Mouse (Mus musculus): Measurements from ENCODE around the gene Rasal2. TPM values are rescaled to one million over a fixed set of nuclear protein-coding genes. Genes with fewer than 3 reads are reported as not detected.

Gene Rasal2
- total RNA-seq, 2 experiments from 2014 or later: 45.4 to 48.3 TPM

DNA sequence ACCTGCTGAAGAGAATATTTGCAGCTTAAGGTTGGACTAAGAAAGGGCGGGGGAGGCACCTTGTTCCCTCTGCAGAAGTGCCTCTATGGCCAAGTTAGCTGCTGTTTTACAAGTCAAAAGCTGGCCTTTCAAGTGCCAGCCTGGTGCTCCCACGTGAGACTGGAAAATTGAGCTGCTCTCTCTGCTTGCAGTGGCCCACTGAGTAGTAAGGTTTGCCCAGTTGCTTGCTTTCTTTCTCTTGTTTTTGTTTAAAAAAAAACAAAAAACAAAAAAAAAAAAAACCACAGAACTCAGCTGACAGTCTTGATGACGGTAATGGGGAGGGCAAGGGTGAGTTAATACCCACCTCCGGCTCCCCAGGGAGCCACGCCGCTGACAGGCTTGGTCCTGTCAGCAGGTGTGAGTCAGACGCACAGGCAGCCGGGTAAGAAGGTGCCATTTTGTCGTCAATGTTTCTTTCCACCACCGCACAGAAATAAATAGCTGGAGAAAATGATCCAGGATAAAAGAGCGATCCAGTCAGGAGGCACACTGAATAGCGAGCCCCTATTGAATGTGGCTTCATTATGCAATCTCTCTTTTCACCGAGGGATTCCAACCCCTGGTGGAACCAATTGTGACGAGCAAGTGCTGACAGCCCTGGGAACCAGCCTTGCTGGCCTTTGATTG, 27.7 kb upstream of the Rasal2 start:
- no peak for DNase-seq (ENCODE audit: low spot score in 2 of 2)

DNA sequence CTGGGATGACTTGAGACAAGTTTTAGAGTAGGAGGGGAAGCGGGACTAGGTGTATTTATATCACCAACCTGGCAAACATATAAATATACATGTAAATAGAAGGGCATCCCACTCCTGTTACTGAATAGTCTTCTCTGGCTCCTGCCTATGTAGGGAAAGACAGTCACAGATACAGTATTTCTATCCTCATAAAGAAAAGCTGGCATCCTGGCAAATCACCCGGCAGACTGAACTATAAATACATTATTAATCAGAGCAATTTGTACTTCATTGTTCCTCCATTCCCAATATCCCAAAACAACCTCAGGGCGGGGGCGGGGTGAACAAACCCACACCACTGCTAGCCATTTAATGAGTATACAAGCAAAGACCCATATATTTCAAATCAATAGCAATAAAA, 26.7 kb upstream of the Rasal2 start:
- no peak for DNase-seq (ENCODE audit: low spot score in 2 of 2)

DNA sequence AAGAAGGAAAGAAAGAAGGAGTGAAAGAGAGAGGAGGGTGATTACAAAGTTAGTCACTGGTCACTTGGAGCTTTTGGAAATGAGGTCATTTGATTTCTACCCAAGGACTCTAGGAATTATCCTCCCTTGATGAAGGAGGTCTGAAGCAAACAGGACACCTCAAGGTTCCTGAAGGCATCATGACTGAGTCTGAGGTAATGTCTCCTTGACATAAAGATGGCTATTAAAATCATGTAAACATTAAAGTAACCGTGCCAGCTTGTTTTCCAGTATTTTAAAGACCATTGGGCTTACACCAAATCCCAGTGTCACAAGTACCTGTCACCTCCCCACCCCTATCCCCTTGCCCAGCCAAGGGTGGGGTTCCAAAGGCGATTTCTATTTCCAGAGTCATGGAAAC, 25.9 kb upstream of the Rasal2 start:
- no peak for DNase-seq (ENCODE audit: low spot score in 2 of 2)

DNA sequence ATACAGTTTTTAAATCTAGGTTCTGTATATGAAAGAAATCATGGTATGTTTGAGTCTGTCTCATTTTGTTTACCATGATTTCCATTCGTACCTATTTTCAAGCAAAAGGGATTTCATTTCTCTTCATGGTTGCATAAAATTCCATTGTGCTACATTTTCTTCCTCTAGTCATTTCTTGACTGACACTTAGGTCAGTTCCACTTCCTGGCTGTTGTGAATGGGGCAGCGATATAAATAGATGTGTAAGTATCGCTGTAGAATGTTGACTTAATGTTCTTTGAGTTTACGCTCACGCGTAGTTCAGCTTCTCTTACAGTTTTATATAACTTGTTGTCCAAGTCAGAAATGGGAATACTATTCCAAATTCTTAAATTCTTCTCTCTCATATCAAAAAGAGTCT, 23.5 kb upstream of the Rasal2 start:
- DNase-seq (ENCODE audit: low spot score in 2 of 2): no peak

DNA sequence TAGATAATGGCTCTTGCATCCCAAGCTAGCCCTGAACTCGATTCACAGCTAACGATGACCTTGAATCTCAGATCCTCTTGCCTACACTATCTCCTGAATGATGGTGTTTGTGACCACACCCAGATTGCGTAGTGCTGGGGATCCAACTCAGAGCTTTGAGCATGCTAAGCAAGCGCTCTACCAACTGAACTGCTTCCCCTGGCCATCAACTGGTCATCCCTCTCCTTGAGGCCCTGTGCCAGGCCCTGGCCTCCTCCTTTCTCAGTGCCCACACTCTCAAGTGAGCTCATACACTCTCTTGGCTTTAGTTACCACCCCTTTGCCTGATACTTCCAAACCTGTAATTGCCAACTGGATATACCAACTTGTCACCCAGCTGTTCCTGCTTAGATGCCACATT, 22.0 kb upstream of the Rasal2 start:
- no peak for DNase-seq (ENCODE audit: low spot score in 2 of 2)

DNA sequence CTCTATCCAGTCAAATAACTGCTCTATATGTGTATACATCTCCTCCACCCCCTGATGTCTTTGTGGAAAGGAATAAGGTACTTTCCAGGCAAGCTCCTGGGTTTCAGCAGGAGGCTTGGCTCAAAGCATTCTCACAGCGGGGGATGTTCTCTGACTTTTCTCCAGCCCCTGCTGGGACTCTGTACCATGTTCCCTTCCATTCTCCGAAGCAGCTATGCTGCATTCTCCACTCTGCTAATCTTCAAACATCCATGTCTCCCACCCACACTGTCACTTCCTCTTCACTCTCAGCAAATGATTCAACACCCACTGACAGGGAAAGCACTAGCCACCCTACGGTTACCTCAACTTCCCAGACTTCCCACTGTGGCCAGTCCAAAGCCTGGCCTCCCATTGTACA, 20.9 kb upstream of the Rasal2 start:
- DNase-seq (ENCODE audit: low spot score in 2 of 2): no peak

DNA sequence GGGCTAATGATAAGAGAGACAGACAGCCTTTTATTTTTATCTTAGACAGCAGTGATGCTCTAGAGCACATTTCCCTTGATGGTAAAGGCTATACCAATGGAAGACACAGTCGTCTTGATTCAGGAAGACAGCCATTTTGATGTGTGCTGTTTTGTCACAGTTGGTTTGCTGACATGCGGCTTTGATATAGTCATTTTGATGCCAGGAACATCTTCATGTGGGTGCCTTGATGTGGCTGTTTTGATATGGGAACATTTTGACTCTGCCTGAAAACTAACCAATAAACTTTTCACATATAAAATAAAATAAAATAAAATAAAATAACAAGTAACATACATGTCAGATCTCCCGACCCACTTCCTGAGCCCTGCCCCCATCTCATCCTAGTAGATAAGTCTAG, 16.0 kb upstream of the Rasal2 start:
- DNase-seq (ENCODE audit: low spot score in 2 of 2): no peak

DNA sequence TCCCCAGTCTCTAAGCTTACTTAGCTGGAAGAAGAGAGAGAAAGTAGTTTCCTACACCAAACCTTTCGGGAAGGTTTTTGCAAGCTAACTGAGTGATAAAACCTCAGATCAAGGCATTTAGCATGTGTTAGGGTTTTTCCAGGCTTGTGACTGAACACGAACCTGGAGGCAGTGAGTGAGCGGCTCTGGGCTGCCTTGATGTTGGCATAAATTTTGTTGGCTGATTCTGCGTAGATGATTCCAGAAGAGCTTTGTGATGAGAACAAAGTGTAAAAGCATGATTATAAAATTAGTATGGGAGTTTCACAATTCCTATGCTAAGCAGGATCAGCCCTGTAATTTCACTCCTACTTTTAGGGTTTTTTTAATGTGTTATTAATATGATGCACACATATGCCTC, 15.2 kb upstream of the Rasal2 start:
- DNase-seq (ENCODE audit: low spot score in 2 of 2): no peak

DNA sequence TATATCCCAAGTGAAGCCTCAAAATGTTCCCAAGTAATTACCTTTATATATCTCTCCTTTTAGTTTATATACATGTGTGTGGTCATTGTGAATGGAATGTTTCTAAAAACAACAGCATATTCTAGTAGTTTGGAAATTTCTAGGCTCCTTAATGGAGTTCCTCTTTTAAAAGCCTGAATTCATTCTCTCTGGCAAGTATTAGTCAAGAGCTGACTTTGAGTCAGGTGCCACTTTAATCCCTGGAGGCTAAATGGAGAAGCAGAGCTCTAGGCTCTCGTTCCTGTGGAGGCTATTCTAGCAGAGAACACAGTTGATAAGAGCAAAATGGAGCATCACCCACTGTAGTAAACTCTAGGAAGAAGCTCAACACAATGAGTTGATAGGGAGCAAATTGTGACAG, 14.5 kb upstream of the Rasal2 start:
- DNase-seq (ENCODE audit: low spot score in 2 of 2): no peak

DNA sequence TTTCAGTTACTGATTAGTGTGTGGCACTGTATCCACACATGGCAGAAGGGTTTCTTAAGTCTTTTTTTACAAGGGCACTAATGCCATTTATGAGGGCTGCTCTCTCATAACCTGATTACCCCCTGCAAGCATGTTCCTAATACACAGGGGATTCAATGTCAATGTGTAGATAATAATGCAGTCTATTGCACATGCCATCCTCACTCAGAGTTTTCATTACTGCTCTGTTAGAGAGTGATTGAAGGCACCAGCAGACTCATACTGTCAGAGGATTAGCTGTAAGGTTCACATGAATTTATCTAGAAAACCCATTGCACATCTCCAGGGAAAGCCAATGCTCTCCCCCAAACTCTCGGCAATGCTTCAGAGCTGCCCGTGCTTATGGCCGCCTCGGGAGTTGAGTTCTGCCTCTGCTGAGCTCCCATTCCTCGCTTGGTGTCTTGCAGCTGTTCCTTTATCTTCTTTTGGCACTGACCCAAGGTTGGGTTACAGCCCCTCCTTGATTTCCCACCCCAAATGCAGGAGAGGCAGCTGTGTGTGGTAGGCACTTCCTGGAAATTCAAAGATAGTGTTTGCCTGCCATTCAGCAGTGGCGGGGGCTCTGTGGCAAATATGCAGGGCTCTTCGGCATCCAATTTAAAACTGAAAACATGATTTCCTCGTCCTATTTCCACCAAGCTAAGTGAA, 13.5 kb upstream of the Rasal2 start:
- no peak for DNase-seq (ENCODE audit: low spot score in 2 of 2)

DNA sequence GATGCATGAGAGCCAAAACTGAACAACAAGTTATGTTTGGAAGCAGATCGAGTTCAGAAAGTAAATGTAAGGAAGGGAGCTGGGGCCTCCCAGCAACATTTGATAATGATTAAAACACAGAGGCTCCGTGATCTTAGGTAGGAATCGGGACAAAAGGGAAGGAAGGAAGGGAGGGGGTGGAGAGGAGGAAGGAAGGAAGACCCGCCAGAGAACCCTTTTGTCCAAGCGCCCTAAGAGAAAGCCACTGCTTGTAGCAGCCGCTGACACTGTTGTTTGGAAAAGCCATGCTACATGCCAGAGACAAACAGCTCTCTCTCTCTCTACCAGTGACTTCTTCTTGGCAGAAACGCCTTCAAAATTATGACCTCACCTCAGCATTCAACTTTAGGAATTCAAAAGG, 5.5 kb upstream of the Rasal2 start:
- no peak for DNase-seq (ENCODE audit: low spot score in 2 of 2)

DNA sequence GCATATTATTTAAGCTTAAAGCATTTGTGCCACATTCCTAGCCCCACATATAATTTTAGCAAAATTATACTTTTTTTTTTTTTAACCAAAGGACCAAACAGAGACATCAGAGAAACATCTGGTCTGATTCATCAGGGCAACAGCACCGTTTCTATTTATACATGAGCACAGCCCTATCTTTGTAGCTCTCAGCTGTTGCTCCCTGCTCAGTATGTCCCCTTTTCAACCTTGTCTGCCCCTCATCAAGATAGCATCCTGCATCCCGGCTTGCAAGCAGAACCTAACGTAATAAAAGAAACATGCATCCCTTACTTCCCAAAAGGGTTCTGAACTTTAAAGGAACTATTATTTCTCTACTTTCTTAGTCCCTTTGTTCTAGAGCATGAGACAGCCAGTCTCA, 5.0 kb upstream of the Rasal2 start:
- DNase-seq (ENCODE audit: low spot score in 2 of 2): no peak

DNA sequence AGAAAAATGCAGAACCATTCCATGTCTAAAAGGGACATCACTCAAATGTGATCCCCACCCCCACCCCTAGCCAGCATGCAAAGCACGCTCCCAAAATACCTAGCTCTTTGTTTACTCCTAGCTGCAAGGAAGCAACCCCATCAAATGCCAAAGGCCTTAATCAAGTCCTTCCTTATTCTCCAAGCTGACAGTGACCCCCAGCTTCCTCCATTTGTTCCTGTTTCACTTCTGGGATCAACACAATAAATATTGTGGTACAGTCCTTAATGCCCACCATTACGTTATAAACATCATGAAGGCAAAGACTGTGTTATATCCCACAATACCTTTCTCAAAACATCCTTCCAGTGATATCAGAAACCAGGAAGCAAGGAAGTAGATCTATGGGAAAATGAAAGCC, 4.2 kb upstream of the Rasal2 start:
- no peak for DNase-seq (ENCODE audit: low spot score in 2 of 2)

DNA sequence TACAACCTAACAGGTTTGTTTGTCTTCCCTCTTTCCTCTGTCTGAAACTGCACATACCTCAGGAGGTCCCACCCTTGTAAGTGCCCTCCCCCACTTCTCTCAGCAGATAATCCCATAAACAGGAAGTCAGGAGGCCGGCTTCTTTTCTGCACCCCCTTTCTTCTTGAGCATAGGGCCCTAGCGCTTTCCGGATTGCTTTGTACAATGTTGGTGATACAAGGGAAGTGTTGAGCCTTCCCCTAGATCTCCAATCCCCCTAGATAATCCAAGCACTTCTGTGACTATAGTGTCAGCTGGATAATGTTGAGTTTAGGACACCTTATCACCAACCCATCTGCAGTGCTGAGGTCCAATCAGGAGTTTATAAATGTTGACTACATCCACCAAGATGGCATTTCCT, 3.4 kb upstream of the Rasal2 start:
- no peak for DNase-seq (ENCODE audit: low spot score in 2 of 2)

DNA sequence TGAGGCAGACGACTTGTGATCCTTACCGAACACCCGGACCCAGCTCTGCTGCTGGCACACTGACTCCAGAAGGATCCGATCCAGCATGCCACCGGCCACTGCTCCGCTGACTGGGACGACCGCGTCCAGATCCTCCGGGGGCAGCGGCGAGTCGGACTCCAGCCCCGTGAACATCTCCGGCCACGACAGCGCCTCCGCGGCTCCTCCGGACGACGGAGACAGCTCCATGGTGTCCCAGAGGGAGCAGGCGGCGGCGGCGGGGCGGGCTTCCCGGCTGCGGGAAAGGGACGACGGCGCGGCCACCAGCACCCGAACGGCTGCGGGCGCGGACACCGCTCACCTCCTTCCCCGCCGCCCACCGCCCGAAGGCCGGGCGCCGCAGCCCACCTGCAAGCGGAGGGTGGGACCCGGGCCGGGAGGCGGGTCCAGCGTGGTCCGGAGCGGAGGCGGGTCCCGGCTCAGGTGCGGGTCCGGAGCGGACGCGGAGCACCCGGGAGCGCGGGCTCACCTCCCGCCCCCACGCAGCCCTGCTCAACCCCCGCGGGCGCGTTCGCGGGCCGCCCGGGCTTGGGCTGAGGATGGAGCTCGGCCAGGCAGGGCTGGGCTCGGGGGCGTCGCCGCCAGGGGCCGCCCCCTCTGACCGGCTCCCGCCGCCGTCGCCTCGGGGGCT, 549 bp downstream of the Rasal2 start:
- peak; percentile 70 to 82 for DNase-seq (ENCODE audit: low spot score in 2 of 2)

DNA sequence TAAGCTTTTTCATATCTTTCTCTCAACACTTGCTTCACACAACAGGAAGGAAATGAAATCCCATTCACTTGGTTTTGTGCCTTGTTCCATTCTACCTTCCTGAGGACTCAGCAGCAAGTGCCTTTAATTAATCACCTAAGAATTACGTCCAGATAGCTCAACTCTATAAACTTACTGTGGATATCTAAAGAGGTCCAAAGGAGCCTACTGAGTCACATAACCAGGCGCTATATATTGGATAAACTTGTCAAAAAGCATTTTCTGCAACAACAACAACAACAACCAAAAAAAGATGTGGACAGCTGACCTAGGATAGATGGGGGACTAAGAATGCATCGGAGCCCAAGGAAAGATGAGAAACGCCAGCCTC, 1.1 kb downstream of the Rasal2 start:
- no peak for DNase-seq (ENCODE audit: low spot score in 2 of 2)

DNA sequence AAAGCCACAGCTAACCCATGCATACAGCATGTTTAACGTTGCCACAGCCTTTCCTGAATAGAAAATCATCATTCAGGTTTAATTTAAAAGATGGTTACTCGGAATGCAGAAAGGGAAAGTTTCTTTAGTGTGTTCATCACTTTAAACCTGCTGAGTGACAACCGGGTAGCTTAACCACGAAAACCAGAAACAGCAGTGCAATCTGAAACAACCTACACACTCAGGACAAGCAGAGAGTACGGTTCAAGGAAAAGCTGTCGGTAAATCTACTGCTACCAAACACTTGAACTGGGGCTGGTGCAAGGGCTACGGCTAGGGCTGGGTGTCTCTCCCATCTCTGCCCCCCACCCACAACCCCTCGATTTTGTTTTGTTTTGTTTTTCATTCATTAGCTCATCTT, 1.5 kb downstream of the Rasal2 start:
- no peak for DNase-seq (ENCODE audit: low spot score in 2 of 2)

DNA sequence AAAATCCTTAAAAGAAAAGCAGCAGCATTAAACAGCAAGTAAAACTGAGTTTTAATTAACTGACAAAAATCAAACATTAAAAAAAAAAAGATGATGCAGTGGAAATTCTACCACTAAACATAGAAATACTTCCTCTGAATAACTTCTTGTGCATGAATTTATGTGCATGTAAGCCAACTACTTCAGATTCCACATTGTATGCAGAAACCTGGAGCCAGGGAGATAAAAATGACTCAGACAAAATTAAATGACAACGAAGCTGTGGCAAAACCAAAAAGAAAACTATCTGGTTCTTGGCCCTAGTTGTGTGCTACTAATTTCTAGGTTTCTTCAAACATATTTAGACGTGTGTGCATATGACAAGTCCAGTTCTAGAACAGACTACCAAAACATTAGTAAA, 2.7 kb downstream of the Rasal2 start:
- DNase-seq (ENCODE audit: low spot score in 2 of 2): no peak

DNA sequence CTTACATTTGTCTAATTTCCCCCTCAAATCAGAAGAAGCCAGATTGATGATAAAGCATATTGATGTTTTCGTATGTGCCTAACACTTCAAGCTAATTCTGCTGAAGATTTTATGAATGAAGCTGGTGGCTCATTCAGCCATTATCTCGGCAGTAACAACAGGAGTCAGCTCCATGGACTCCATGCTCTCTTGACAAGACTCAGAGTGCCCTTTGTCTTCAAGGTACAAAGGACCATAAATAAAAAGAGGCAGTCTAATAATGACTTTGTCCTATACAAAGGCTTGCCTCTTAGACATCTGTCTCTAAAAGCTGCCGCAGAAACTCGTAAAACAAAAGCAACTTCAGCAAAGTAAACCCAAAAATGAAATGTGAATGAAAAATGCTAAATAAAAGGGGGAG, 24.4 kb downstream of the Rasal2 start:
- DNase-seq (ENCODE audit: low spot score in 2 of 2): no peak

DNA sequence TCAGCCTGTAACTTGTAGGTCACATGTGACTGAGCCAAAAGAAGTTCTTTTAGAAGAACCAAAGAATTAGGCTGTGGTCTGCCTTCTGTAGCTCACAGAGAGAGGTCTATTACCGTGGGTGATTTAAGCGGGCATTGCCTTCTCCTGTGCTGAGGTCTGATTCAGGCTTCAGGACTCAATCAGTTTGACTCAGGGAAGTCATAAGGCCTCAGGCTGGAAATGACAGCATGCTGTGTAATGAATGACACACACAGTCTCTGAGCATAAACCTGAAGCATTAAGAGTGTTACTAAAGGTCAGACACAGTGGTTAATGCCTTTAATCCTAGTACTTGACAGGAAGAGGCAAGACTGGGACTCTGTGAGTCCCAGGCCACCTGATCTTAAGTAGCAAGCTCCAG, 31.7 kb downstream of the Rasal2 start:
- DNase-seq (ENCODE audit: low spot score in 2 of 2): no peak

DNA sequence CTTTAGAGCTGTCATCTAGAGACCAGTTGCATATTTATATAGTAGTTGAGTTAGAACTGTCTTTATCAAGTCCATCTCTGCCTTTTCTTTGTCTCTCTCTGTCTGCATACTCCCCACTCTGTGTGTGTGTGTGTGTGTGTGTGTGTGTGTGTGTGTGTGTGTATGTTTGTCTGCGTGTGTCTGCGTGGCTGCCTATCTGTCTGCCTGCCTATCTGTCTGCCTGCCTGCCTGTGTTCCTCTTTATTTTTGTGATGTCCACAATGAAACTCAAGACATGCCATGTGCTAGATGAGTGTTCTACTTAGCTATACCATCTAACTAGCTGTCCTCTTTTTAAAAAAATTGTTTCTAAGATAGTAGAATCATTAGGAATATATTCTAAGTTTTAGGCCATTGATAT, 42.0 kb downstream of the Rasal2 start:
- no peak for DNase-seq (ENCODE audit: low spot score in 2 of 2)

DNA sequence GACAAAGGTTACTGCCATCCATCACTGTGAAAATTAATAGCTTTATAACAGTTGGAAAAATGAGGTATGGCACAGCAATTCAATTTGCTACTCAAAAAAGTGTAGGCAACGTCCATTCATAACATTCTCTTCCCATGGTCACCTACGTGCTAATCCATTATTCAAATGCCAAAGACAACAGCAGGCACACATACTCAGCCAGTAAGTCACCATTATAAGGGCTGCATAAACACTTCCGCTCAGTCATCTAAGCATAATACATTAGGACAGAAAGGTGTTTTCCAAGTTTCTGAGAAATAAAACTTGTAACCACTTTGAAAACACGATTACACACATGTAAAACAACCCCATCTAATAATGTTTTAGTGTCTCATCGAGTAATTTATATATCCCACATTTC, 44.1 kb downstream of the Rasal2 start:
- no peak for DNase-seq (ENCODE audit: low spot score in 2 of 2)

DNA sequence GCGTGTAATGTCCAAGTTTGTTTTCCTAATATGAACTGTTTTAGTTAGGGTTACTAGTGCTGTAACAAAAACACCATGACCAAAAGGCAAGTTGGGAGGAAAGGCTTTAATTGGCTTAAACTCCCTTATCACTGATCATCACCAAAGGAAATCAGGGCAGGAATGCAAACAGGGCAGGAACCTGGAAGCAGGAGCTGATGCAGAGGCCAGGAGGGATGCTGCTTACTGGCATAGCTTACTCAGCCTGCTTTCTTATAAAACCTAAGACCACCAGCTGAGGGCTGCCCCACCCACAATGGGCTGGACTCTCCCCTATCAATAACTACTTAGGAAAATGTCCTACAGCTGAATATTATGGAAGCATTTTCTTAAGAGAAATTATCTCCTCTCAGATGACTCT, 65.7 kb downstream of the Rasal2 start:
- no peak for DNase-seq (ENCODE audit: low spot score in 2 of 2)
